Mouse (Mus musculus): ENCODE results near the gene Gtdc1. TPM values are rescaled to one million over a fixed set of nuclear protein-coding genes. Genes with fewer than 3 reads are reported as not detected.

Gene Gtdc1
- 10 to 100 TPM; 31.4 to 34.4 TPM for total RNA-seq (2021)
- long read RNA-seq, experiment 1, partial matches to known transcripts = 3 of 9 reads
- long read RNA-seq, experiment 1, other reads (novel, unspliced or antisense) = 6 of 9 reads
- long read RNA-seq, experiment 2, partial matches to known transcripts = 5 of 6 reads
- long read RNA-seq, experiment 2, other reads (novel, unspliced or antisense) = 1 of 6 reads

GRCm38 (mm10) chr2:44927482-44927811, at the start of gene Gtdc1:
Gtdc1 (minus strand) TSS chr2:44927657.
- no peak for DNase-seq (ENCODE audit: low spot score)

- no peak for DNase-seq (ENCODE audit: low spot score)
Observed at GRCm38 (mm10) chr2:44977051-44977450, 49.6 kb upstream of the Gtdc1 start.

- DNase-seq (ENCODE audit: low spot score) = no peak
Observed at GRCm38 (mm10) chr2:44976484-44976883, 49.0 kb upstream of the Gtdc1 start.

GRCm38 (mm10) chr2:44973828-44974227, 46.4 kb upstream of the Gtdc1 start:
- no peak for DNase-seq (ENCODE audit: low spot score)

GRCm38 (mm10) chr2:44970087-44970646, 42.7 kb upstream of the Gtdc1 start:
- DNase-seq (ENCODE audit: low spot score) = no peak

GRCm38 (mm10) chr2:44969640-44970039, 42.2 kb upstream of the Gtdc1 start:
- no peak for DNase-seq (ENCODE audit: low spot score)

- no peak for DNase-seq (ENCODE audit: low spot score)
Observed at GRCm38 (mm10) chr2:44969226-44969625, 41.8 kb upstream of the Gtdc1 start.

GRCm38 (mm10) chr2:44965834-44966555, 38.5 kb upstream of the Gtdc1 start:
- no peak for DNase-seq (ENCODE audit: low spot score)

- DNase-seq (ENCODE audit: low spot score) = no peak
Observed at GRCm38 (mm10) chr2:44962620-44963019, 35.2 kb upstream of the Gtdc1 start.

GRCm38 (mm10) chr2:44961192-44961591, 33.7 kb upstream of the Gtdc1 start:
- DNase-seq (ENCODE audit: low spot score) = no peak

- DNase-seq (ENCODE audit: low spot score) = no peak
Observed at GRCm38 (mm10) chr2:44960561-44960960, 33.1 kb upstream of the Gtdc1 start.

- DNase-seq (ENCODE audit: low spot score) = no peak
Observed at GRCm38 (mm10) chr2:44957329-44957797, 29.9 kb upstream of the Gtdc1 start.

- DNase-seq (ENCODE audit: low spot score) = peak; percentile 38
Observed at GRCm38 (mm10) chr2:44956232-44956631, 28.8 kb upstream of the Gtdc1 start.

- DNase-seq (ENCODE audit: low spot score) = no peak
Observed at GRCm38 (mm10) chr2:44955506-44955905, 28.0 kb upstream of the Gtdc1 start.

- DNase-seq (ENCODE audit: low spot score) = no peak
Observed at GRCm38 (mm10) chr2:44954180-44954579, 26.7 kb upstream of the Gtdc1 start.

GRCm38 (mm10) chr2:44952830-44953422, 25.5 kb upstream of the Gtdc1 start:
- DNase-seq (ENCODE audit: low spot score) = peak; percentile 24

- no peak for DNase-seq (ENCODE audit: low spot score)
Observed at GRCm38 (mm10) chr2:44951651-44952213, 24.3 kb upstream of the Gtdc1 start.

GRCm38 (mm10) chr2:44944689-44945088, 17.2 kb upstream of the Gtdc1 start:
- no peak for DNase-seq (ENCODE audit: low spot score)

- DNase-seq (ENCODE audit: low spot score) = no peak
Observed at GRCm38 (mm10) chr2:44930951-44931350, 3.5 kb upstream of the Gtdc1 start.

- peak; percentile 58 for DNase-seq (ENCODE audit: low spot score)
Observed at GRCm38 (mm10) chr2:44928631-44929030, 1.2 kb upstream of the Gtdc1 start.

- DNase-seq (ENCODE audit: low spot score) = peak; percentile 90
Observed at GRCm38 (mm10) chr2:44926683-44927481, 575 bp downstream of the Gtdc1 start.

Data from gastrocnemius, adult 18-20 months (tissue).